Mouse (Mus musculus): ENCODE results near the gene Ilf3. TPM values are rescaled to one million over a fixed set of nuclear protein-coding genes. Genes with fewer than 3 reads are reported as not detected.

Gene Ilf3
- polyA plus RNA-seq, 1 experiment, result 13.8 TPM

DNA sequence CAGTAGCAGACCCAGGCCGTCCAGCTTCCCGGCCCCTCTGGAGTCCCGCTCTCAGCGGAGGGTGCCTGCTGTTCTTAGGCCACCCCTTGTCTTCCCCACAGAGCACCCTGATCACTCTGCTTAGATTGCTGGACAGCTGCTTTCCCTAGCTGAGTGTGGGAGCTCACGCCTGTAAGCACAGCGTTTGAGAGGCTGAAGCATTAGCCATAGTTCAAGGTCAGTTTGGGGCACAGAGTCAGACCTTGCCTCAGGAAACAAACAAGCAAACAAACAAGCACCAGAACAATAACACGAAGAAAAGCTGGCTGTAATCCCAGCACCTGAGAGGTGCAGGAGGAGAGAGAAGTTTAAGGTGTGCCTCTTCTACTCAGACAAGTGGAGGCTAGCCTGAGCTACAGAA is 64.4 kb downstream of the Ilf3 start:
- Histone ChIP-seq H3K4me1 (ENCODE audit: control insufficient read depth, insufficient read depth, insufficient read length, low read length) (peaks cover 51% of the 10 kb centered on the region), H3K27ac (replicated peaks; ENCODE audit: low read depth, low read length) (no peak overlapping the region), H3K4me3 (ENCODE audit: insufficient read depth, low read depth, low read length) (no peak overlapping the region)

DNA sequence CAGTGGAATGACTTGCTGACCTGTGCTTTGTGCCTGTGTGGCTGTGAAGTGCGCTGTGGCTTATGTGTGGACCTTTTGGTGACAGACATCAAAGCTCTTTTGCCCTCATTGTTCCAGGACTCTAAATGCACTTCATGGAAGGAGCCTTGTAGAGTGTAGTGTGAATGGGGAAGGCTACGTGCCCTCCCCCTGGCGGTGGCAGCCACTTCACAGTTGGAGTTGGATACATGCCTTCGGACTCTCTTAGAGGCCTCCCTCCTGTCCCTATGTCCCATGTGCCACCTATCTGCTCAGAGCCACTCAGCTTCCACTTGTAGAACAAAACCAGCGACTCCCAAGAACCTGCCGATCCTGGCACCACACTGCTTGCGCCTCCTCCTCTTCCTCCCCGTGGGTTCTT is 66.1 kb downstream of the Ilf3 start:
- H3K27ac ChIP-seq (replicated peaks; ENCODE audit: low read depth, low read length), result no peak overlapping the region
- peaks cover 44% of the 10 kb centered on the region for H3K4me1 ChIP-seq (ENCODE audit: control insufficient read depth, insufficient read depth, insufficient read length, low read length)
- no peak overlapping the region for H3K4me3 ChIP-seq (ENCODE audit: insufficient read depth, low read depth, low read length)

DNA sequence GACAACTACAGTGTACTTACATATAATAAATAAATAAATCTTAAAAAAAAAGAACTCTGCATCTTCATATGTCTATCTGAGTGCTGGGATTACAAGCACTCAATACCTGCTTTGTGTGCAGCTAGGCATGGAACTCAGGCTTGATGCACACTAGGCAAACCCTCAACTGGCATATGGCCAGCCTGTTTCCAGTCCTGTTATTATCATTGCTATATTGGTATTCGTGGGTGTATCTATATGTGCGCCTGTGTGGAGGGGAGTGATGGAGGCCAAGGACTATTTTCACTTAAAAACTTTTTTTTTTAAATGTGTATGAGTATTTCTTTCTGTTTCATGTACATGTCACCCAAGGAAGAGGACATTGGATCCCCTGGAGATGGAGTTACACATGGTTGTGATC is 66.7 kb downstream of the Ilf3 start:
- Histone ChIP-seq H3K27ac (replicated peaks; ENCODE audit: low read depth, low read length) (no peak overlapping the region), H3K4me1 (ENCODE audit: control insufficient read depth, insufficient read depth, insufficient read length, low read length) (peaks cover 45% of the 10 kb centered on the region), H3K4me3 (ENCODE audit: insufficient read depth, low read depth, low read length) (no peak overlapping the region)

DNA sequence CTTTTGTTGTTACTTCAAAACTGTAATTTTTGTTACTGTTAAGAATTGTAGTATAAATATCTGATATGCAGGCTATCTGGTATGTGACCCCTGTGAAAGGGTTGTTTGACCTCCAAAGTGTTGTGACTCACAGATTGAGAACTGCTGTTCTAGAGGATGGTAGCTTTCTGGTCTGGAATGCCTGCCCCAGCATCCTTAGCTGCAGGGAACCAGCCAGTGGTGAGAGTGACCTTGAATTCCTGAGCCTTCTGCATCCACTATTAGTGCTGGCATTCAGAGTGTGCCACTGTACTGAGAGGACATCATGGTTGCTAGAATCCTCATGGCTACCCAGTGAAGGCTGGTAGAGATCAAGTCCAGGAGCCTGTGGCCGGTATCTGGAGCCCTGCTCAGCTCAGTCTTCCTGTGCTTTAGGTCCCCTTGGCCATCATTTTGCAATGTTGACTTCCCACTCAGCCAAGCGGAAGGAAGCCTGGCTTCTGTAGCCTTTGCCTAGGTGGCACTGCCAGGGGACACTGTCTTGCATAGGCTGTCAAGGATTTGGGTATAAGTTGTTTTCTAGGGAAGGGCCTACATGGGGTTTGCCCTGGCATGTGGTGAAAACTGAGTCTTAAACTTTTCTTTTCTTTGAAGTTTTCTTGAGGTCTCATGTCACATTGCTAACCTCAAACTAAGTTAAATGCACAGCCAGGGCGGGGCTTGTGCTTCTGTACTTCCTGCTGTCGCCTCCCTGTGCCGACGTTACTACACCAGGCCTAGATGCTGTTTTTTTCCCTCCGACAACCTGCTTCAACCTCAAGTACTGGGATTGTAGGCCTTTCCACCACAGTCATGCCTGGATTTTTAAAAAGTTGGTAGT is 68.3 kb downstream of the Ilf3 start:
- no peak overlapping the region for H3K27ac ChIP-seq (replicated peaks; ENCODE audit: low read depth, low read length)
- no peak overlapping the region for H3K4me3 ChIP-seq (ENCODE audit: insufficient read depth, low read depth, low read length)
- H3K4me1 ChIP-seq (ENCODE audit: control insufficient read depth, insufficient read depth, insufficient read length, low read length), result peaks cover 38% of the 10 kb centered on the region

DNA sequence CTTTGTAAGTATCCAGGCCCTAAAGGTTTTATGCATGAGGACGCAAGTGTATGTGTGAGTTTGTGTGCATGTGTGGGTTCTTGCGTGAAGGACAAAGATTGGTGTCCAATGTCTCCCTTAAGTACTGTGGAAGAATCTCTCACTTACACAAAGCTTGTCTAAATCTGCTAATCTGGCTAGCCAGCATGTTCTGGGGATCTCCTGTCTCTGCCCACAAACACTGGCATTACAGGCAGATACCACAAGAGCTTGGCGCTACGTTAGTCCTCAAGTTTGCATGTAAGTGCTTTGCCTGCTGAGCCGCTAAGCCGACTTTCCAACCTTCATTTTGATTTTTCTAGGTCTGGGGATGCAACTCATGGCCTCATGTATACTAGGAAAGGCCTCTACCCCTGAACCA is 69.9 kb downstream of the Ilf3 start:
- Histone ChIP-seq H3K27ac (replicated peaks; ENCODE audit: low read depth, low read length) (no peak overlapping the region), H3K4me1 (ENCODE audit: control insufficient read depth, insufficient read depth, insufficient read length, low read length) (peaks cover 38% of the 10 kb centered on the region), H3K4me3 (ENCODE audit: insufficient read depth, low read depth, low read length) (no peak overlapping the region)

DNA sequence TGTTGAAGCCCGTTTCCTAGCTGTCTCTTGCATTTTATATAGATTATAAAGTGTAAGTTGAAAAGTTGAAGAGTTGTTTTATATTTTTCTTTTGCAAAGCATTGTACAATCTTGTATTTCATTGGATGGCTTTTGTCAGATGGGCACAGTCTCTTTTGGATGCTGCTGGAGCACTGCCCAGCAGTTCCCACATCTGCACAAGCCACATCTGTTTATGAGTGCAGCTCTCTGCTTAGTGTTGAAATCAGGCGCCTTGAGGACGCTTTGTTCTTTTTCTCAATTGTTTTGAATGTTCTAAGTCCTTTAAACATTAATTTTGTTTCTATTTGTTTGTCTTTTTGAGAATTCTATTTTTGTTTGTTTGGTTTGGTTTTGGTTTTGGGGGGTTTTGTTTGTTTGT is 70.5 kb downstream of the Ilf3 start:
- Histone ChIP-seq H3K27ac (replicated peaks; ENCODE audit: low read depth, low read length) (no peak overlapping the region), H3K4me3 (ENCODE audit: insufficient read depth, low read depth, low read length) (no peak overlapping the region), H3K4me1 (ENCODE audit: control insufficient read depth, insufficient read depth, insufficient read length, low read length) (peaks cover 35% of the 10 kb centered on the region)

DNA sequence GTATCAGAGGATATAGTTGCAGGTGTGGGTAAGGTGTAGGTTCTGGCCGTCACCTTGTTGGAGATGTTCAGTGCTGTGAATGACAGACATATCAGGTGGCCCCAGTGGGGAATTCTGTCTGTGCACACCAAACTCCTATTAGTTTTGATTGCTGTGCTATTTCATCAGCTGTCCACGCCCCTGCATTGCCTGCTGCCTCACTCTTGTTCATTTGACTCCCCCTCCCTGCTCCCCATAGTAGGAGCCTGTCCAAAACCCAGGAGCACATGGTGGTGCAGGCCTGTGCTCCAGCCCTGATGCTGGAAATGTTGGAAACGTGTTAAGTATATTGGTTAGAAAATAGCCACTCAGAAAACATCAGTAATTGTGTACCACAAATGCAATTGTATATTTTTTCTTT is 71.8 kb downstream of the Ilf3 start:
- Histone ChIP-seq H3K27ac (replicated peaks; ENCODE audit: low read depth, low read length) (no peak overlapping the region), H3K4me3 (ENCODE audit: insufficient read depth, low read depth, low read length) (no peak overlapping the region), H3K4me1 (ENCODE audit: control insufficient read depth, insufficient read depth, insufficient read length, low read length) (peaks cover 28% of the 10 kb centered on the region)

DNA sequence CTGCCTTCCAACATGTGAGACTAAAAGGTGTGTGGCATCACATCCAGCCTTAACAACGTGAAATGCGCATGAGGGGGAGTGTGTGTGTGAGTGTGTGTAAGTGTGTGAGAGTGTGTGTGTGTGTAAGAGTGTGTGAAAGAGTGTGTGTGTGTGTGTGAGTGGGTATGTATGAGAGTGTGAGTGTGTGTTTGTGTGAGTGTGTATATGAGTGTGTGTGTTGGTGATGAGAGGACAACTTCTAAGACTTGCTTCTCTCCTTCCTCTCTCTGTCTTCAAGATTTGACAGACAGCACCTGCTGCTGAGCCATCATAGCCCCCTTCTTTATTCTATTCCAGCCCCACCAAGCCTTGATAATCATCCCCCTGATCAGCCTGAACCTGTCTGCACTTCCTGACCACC is 72.2 kb downstream of the Ilf3 start:
- no peak overlapping the region for H3K27ac ChIP-seq (replicated peaks; ENCODE audit: low read depth, low read length)
- peaks cover 32% of the 10 kb centered on the region for H3K4me1 ChIP-seq (ENCODE audit: control insufficient read depth, insufficient read depth, insufficient read length, low read length)

DNA sequence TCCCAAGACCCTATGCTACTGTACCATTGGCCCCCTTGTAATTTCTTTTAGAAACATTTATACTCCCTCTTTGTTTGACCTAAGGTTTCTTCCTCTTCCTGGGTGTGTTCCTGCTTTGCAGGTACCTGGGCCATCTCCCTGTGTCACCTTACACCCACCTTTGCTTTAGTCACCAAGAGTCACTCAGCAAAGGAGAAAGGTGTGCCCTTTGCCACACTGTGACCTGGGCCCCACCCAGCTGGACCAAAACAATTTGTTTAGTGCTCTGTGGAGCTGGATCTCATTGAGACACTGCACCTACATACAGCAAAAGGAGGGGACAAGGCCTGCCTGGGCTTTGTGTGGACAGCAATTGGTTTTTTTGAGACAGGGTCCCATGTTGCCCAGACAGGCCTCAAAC is 72.7 kb downstream of the Ilf3 start:
- Histone ChIP-seq H3K4me3 (ENCODE audit: insufficient read depth, low read depth, low read length) (no peak overlapping the region), H3K27ac (replicated peaks; ENCODE audit: low read depth, low read length) (no peak overlapping the region), H3K4me1 (ENCODE audit: control insufficient read depth, insufficient read depth, insufficient read length, low read length) (peaks cover 31% of the 10 kb centered on the region)

More for the DNA sequence above, 72.2 kb downstream of the Ilf3 start:
- no peak overlapping the region for H3K4me3 ChIP-seq (ENCODE audit: insufficient read depth, low read depth, low read length)

DNA sequence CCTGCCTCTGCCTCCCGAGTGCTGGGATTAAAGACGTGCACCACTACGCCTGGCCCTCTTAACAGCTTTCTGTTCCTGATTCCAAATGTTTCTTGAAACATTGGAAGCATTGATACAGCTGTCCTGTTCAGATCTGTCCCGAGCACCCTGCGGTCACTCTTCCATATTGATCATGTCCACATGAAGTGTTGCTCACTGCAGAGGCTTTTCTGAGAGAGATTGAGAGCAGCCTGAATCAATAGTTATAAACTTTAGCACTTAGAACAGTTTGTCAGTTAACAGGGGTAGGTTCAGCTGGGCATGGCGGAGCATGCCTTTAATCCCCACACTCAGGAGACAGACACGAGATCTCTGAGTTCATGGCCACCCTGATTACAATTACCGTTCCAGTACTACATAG is 76.2 kb downstream of the Ilf3 start:
- H3K4me1 ChIP-seq (ENCODE audit: control insufficient read depth, insufficient read depth, insufficient read length, low read length), result peaks cover 33% of the 10 kb centered on the region
- no peak overlapping the region for H3K4me3 ChIP-seq (ENCODE audit: insufficient read depth, low read depth, low read length)
- no peak overlapping the region for H3K27ac ChIP-seq (replicated peaks; ENCODE audit: low read depth, low read length)

DNA sequence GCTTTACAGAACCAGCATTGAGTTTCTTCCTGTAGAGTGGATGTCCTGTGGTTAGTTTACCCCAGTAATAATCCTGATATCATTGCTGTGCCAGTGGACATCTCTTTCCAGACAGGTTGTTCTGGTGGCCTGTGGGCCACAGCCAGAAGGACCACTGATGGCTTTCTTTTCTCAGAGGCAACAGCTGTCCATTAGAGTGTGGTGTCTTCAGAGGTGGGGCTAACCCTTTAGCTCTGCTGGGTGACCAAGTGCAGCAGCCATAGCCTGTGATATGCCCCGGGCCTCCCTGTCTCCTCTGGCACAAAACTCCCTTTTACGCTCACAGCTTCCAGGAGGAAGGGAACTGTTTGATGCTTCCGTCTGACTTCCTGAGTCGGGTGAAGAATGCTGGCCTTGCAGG is 76.9 kb downstream of the Ilf3 start:
- Histone ChIP-seq H3K4me1 (ENCODE audit: control insufficient read depth, insufficient read depth, insufficient read length, low read length) (peaks cover 29% of the 10 kb centered on the region), H3K27ac (replicated peaks; ENCODE audit: low read depth, low read length) (no peak overlapping the region), H3K4me3 (ENCODE audit: insufficient read depth, low read depth, low read length) (no peak overlapping the region)

DNA sequence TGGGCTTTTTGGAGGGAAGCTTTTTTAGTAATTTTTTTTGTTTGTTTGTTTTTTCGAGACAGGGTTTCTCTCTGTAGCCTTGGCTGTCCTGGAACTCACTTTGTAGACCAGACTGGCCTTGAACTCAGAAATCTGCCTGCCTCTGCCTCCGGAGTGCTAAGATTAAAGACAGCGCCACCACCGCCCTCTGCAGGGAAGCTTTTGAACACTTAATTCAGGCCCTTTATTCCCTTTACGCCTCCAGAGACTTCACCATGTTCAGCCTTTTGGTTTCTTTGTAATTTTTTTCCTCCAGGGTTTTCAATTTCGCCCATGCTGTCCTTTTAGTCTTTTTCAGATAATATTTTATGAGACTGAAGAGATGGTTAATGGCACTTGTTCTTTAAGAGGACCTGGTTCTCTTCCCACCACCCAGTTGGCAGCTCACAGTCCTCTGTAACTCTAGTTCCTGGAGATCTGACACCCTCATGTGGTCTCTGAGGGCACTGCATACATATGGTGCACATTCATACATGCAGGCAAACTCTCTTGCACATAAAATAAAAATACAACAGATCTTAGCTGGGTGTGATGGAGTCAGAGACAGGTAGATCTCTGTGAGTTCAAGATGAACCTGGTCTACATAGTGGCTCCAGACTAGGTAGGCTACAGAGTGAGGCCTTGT is 77.5 kb downstream of the Ilf3 start:
- Histone ChIP-seq H3K4me1 (ENCODE audit: control insufficient read depth, insufficient read depth, insufficient read length, low read length) (peaks cover 35% of the 10 kb centered on the region), H3K4me3 (ENCODE audit: insufficient read depth, low read depth, low read length) (no peak overlapping the region), H3K27ac (replicated peaks; ENCODE audit: low read depth, low read length) (no peak overlapping the region)

DNA sequence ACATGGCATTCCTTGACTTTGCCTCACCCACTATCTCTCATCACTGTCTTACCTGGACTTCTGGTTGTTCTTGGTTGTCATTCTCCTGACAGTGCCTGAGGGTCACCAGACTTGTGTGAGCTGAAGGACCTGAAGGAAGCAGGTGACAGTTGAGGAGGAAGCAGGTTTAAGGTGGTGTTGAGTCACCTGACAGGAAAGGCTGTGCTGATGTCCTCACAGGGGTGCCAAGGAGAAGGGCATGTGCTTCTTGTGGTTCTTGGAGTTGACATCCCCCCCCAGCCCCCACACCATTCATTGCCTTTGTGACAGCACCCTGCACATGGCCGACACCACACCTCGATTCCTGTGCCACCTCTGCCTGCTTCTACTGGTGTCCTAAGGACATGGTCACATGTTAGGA is 80.1 kb downstream of the Ilf3 start:
- H3K27ac ChIP-seq (replicated peaks; ENCODE audit: low read depth, low read length), result no peak overlapping the region

DNA sequence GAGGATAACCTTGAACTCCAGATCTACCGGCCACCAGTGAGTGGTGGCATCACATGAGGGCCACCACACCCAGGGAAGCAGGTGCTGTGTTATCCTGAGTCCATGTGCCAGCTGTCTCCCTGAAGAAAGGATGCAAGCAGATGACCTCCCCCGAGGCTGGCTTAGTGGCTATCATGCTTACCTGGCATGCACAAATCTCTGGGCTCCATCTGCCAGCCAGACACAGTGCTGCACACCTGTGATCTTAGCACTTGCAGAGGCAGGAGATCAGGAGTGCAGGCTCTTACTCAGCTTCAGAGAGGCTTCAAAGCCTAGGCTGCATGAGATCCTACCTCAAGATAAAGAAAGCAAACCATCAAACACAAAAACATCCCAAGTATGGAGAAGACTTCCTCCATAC is 82.0 kb downstream of the Ilf3 start:
- peak overlapping the region; percentile 32 for H3K27ac ChIP-seq (replicated peaks; ENCODE audit: low read depth, low read length)
- peaks cover 49% of the 10 kb centered on the region for H3K4me1 ChIP-seq (ENCODE audit: control insufficient read depth, insufficient read depth, insufficient read length, low read length)
- no peak overlapping the region for H3K4me3 ChIP-seq (ENCODE audit: insufficient read depth, low read depth, low read length)

More for the DNA sequence above, 80.1 kb downstream of the Ilf3 start:
- H3K4me3 ChIP-seq (ENCODE audit: insufficient read depth, low read depth, low read length), result no peak overlapping the region
- H3K4me1 ChIP-seq (ENCODE audit: control insufficient read depth, insufficient read depth, insufficient read length, low read length), result peaks cover 49% of the 10 kb centered on the region

DNA sequence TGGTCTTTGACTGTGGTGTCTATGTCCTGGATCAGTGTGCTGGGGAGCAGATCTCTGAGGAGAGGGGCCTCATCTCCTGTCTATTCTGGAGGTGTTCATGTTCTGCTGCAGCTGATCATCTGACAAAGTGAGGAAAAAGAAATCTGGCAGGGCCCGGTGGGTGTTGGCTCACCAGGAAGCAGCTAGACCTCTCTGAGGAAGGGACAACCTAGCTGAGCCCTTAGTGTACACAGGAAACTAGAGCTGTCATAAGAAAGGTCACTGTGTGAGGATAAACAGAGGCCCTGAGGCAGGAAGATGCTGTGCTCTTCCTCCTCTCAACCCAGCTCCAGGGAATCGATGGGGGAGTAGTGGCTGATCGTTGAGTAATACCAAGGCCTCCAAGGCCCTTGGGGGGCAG is 82.6 kb downstream of the Ilf3 start:
- Histone ChIP-seq H3K27ac (replicated peaks; ENCODE audit: low read depth, low read length) (peak overlapping the region; percentile 32), H3K4me1 (ENCODE audit: control insufficient read depth, insufficient read depth, insufficient read length, low read length) (peaks cover 53% of the 10 kb centered on the region), H3K4me3 (ENCODE audit: insufficient read depth, low read depth, low read length) (no peak overlapping the region)

DNA sequence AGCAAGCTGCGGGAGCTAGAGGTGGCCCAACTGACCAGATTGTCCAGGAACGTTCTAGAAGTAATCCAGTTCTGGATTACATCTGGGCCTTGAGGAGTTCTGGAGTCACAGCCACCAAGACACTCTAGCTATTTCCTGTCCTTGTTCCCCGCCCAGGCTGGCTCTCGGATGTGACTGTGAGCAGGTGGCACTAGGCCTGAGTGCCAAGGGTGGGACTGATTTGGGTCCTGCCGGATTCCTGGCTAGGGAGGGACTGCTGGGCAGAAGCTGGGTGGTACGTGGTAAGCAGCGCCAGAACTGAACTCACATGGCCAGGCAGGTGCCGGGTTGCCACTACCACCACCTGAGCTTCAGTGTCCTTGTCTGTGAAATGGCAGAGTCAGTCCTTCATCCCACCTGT is 83.7 kb downstream of the Ilf3 start:
- peak overlapping the region; percentile 53 for H3K27ac ChIP-seq (replicated peaks; ENCODE audit: low read depth, low read length)
- H3K4me1 ChIP-seq (ENCODE audit: control insufficient read depth, insufficient read depth, insufficient read length, low read length), result peaks cover 55% of the 10 kb centered on the region
- no peak overlapping the region for H3K4me3 ChIP-seq (ENCODE audit: insufficient read depth, low read depth, low read length)
